Mouse (Mus musculus): Measurements from ENCODE around the gene Rimbp2.

Rimbp2 gene

DNA sequence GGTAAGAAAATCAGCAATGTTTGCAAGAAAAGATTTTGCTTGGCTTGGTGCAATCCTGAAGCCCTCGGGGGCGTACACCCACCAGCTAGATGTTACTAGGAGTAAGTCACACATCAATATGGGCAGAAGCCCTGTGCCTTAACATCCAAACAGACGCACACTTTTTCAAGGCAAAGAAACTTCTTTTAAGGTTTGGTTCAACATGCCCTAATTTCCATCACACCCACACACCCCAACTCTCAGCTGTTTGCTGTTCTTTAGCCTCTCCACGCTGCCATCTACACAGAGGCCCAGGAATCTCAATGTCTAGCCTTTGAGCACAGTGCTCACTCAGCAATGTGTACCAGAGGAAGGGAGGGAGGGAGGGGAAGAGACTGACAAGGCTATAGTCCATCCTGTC lies 28.2 kb downstream of the Rimbp2 start:
- DNase-seq: no peak

DNA sequence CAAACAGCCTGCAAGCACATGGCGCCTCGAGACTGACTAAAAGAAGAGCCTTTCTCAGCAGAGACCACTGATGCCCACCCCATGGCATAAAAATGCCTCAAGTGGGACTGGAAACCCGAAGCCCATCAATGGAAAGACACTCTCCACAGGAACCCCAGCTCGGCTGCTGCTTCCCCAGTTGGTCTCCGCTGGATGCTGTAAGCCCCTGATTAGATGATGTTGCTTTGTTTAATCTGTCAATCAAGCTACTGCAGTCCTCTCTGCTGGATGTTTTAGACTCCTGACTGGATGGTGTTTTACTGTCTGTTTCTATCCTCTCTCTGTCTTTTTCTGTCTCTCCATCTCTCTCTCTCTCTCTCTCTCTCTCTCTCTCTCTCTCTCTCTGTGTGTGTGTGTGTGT lies 33.2 kb downstream of the Rimbp2 start:
- DNase-seq: no peak

DNA sequence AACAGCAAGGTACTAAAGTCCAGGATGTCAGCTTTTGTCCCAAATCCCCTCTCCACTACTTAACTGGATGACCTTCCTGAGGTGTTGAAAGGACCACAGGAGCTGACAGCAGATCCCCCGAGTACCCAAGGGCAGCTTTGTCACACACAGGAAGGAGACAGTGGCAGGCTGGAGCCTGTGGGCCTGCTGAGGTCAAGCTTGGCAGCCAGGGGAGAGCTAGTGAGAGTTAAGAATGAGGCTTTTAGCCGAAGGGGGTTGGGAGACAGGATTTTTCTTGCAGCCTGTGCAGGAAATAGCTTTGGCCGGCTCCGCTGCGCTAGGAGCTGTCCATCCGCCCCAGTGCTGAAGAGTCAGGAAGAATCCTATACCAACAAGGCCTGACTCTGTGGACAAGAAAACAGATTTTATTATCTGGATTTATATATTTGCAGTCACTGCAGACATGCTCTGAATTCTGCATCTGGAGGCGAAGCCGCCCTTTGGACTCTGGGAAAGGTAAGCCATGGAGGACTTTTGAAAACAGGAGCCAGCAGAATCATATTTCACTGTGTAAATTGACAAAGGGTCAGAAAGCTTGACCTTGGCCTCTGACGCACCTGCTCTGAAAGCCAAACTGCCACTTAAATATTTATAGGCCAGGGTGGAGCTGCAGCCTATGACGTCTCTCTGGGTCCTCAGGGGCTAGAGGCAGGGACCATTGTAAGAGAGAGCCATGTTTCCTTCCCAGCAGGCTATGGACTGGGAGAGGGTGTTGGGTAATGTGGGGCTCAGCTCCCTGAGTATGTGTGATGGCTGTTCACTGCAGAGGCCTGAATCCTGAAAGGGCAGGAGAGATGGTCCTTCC lies 35.9 kb downstream of the Rimbp2 start:
- DNase-seq: peak; percentile 6

DNA sequence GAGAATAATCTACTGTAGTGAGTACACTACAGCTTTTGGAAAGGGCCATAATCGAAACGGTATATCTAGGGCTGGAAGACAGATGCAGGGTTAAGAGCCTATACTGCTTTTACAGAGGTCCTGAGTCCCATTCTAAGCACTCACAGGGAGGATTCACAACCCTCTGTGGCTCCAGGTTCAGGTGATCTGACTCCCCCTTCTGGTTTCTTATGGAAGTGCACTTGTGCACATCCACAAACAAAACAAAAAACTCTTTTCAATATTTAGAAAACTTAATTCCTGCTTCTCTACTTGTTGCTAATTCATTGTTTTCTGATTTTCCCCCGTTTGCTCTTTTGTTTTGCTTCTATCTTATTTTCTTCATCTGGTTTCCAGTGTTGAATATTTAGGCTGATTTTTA lies 39.5 kb downstream of the Rimbp2 start:
- DNase-seq: no peak

DNA sequence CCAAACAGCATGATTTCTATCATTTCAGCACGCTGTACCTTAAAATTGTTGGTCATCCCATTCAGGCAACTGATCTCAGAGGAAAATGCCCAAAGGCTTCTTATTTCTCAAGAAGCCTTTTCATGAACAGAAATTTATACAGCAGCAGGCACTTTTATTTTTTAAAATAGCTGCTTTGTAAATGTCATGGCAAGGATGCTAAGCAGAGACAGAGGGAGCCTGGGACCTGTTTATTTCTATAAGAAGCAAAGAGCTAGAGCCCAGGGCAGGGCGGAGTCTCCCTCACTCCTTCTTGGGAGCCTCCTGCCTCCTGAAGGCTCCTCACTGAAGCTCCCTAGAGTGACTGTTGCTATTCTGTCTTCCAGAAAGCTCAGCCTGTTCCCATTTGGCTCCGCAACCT lies 40.9 kb downstream of the Rimbp2 start:
- DNase-seq: no peak

DNA sequence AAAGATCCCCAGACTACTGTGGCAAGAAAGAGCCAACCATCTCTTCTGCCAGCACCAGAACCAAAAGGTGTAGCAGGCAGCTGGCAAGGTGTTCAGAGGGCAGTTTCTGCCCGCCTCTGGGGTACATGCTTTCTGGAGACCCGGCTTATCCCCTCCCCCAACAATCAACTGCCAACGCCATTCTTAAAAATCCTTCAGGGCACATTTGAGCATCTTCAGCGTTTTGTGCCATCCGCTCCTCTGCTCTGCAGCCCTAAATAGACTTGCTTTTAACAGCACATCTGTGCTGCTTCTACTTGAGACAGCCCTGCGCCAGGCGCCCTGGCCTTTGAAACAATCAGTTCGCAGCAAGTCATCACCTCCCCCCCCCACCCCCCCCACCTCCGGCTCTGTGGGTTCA lies 41.7 kb downstream of the Rimbp2 start:
- no peak for DNase-seq

DNA sequence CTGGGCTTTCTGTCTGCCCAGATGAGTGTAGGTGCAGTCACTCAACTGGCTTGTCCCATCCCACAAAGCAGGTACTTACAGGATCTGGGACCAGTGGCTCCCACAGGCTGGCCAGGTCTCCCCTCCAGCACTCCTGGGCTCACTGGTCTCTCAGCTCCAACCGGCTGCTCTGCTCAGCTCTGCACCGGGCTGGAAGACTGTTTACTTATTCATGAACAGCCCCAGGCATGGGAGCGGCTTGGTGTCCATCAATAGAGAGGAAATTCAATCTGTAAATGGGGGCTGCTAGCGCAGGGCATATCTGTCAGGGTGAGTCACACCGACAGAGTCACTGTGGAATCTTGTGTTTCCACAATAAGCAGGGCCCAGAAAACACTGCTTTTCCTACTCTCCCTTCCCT lies 49.2 kb downstream of the Rimbp2 start:
- DNase-seq: no peak

DNA sequence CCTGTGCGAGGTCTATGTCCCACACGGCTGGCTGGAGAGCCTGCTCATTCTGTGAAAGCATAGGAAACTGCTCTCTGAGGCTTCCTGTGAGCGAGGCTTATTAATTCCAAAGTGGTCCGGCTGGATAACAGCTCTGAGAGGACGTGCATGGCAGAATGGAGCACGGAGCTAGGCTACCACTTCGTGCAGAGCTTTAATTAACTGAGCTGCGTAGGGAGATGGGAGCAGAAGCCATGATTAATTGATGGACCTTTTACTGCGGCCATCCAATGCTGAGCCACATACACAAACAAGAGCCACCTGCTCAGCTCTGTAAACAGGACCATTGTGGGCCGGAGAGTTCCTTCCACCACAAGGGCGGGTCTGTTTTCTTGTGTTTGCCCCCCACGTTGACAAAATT lies 50.2 kb downstream of the Rimbp2 start:
- no peak for DNase-seq

DNA sequence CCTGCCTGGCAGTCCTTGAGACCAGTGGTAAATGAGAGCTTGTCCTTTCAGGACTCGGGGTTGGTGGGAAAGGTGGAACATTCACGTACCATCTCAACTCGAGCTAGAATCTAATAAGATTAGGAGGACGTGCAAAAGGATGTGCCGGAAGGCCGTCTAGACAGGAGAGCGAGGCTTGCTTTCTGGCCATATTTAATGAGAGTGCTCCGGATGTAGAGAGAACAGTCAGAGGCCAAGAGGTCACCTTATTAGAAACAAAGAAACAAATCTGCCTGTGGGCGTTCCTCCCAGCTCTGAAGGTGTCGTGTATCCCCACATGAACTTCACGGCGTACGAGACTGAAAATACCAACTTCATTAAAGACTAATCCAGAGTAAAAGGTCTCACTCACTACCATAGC lies 53.3 kb downstream of the Rimbp2 start:
- no peak for DNase-seq

DNA sequence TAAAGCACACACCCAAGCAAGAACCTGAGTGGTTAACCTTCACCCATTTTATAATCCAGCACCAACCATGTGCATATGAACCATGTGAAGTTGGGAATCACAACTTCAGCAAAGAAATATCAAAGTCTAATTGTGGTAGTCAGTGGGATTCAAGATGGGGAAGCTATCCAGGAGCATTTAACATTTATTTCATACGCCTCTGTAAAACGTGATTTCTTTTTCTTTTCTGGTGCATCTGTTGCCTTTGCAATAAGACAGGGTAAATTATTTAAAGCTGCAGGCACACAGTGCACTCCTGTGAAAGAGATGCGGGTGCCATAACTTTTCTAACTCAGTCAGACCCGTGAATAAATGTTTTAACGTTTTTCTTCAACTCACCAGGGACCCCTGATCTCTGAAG lies 58.4 kb downstream of the Rimbp2 start:
- DNase-seq: no peak

DNA sequence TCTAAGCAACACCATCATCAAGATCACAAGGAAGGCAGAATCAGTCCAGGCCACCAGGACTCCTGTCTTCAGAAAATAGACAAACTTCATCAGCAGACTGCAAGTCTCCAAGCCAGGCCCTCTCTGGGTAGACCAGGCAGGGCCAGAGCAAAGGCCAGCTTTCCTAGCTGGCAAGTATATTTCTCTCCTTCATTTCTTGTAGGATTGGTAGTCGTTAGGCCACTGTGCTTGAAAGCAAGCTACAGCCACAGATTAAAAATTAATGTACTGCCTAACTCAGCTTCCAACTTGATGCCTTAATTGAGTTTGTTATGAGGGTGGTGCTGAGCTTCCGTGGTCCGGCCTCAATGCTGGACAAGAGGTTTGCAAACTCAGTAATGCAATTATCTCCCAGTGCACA lies 65.7 kb downstream of the Rimbp2 start:
- DNase-seq: no peak

DNA sequence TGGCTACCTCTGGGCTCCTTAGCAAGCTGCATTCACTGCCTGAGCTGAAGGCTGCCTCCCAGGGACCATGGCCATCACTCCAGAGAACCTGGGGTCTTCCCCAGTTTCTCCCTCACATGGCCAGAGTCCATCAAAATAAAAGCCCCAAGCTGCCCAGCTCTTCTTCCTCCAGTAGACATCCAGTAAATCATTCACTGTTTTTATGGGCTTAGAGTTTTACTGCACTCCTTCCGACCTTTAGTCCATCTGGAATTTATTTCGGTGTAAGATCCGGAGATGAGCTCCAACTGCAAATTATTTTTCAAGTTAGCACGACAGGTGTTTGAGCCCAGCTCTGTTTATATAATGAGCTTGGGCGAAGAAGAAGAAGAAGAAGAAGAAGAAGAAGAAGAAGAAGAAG lies 69.0 kb downstream of the Rimbp2 start:
- DNase-seq: no peak

DNA sequence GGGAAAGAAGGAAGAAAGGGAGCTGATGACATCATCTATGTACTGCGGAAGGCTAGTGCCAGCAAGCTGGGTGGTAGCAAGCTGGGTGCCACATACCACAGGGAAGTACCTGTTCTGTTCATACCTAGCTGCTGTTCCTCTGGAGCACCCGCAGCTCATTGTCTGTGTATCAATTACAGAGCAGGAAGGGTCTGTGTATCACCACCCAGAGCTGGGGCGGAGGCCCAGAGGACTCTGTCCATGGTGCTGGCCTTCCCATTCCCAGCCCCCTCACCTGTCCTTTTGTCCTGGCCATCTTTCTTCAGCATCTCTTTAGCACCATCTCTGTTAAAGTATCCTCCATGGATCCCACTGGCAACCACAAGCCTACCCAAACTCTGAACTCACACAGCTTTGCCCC lies 74.2 kb downstream of the Rimbp2 start:
- DNase-seq: no peak

DNA sequence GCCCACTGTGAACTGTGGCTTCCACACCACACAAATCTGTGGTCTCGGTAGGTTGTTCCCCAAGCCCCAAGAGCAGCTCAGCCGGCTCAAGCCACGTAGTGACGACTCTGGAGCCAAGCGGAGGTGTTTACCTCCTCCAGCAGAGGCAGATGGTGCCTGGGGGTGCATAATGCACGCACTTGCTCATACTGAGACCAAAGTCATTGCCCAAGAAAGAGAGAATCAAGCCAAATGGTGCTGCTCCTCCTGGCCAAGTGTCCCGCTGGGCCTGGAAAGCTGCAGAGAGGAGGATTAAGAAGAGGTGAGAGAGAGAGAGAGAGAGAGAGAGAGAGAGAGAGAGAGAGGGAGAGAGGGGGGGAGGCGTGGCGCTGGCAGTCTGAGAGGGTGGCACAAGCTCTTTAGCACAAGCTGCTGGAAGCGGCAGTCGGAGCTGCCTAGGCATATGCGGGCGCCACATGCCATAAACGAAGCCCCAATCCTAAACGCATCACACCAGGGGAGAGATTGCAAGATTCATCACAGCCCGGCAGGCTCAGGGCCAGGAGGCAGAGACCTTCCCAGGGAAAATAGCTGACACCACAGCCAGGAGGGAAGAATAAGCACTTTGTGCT lies 75.8 kb downstream of the Rimbp2 start:
- no peak for DNase-seq

DNA sequence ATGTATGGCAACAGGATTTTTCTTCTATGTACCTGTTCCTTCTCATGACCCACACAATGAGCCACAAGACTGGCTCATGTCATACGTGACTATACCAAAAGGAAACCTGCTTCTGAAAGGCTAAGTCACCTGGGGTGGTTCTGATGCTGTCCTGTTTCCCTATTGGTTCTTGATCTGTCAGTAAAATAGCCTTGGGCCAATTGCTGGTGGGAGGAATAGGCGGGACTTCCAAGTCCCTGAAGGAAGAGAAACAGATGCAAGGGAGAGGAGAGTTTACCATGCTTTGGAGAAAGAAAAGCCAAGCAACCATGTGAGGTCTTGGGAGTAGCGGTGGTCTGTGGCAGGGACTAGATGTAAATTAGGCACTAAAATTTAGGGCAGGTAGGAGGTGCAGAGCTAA lies 81.6 kb downstream of the Rimbp2 start:
- DNase-seq: no peak

DNA sequence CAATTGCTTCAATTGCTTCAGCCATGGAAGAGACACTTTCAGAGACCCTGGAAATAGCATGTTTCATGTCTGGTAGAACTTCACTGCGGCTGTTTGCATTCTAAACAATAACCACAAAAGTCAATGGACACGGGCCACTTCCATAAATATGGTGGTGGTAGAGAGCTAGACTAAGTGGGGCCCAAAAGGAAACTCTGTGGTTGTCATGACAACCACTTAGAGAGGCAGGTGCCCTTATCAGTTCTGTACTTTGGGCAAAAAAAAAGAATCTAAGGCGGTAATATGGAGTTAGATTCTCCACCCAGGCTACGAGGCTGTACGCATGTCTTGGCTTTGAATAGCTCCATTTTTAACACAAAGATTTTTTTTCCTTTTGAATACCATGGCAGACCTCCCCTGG lies 86.5 kb downstream of the Rimbp2 start:
- no peak for DNase-seq

DNA sequence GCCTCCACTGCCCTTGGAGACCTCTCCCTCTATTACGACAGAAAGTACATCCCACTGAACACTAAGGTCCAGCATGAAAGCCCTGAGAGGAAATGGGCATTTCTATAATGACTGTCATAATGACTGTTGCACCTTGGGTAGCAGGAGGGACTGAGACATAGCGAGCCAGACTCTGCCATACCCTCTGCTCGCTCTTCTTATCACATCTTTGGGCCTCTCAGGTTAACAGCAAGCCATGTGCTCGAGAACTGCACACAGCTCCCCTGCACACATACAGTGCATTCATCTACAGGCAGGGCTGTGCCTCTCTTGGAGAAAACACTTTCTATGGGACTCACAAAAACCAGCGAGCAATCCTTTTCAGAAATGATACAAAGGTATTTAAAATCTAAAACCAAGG lies 87.0 kb downstream of the Rimbp2 start:
- no peak for DNase-seq

DNA sequence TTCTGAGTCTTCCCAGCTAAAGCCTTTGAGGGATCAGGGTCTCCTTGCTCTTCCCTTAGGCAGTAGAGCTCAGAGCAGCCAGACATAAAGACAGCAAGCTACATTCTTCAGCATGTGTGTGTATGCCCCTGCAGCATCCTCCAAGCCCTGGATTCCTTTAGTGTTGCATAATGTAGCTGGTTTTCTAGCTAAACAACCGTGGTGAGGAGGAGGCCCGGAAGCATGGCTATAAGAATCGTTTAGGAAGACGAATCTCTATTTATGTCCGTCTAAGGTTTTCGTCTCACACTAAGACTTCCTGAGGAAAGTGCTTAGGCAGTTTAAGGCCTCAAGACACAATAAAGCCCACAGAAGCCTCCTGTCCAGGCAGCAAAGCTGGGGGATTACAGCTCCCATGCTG lies 89.8 kb downstream of the Rimbp2 start:
- DNase-seq: no peak

DNA sequence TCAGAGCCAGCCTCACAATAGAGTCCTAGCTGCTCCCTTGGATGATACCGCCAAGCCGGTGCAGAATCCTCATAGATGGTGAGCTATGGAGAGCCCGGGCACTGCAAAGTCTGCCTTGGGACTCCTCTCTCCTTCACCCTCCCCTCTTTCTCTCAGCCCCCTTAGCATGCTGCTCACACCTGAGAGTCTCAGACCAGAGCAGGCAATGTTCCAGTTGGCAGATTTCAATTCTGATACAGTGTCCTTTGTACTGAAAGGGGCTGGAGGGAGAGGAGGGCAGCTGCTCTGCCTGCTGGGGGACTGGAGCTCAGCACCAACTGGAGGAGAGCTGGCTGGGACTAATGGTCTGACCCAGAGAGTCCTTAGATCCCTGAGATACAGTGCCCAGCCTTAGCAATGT lies 92.4 kb downstream of the Rimbp2 start:
- no peak for DNase-seq

DNA sequence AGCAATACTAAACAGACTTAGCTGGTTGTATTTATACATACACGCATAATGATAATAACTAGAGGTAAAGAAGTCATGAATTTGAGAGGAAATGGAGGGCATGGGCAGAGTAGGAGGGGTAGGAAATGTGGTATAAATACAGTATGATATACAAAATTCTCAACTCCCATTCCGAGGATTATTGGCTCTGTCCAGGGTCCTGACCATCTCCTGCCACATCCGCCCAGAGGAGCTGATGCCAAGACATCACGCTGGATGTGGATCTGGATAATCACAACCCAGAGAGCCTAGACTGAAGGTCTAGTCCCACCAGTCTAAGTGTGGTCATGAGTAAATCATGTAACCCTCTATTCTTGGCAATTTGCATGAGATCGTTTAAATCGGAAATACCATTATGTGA lies 100.5 kb downstream of the Rimbp2 start:
- no peak for DNase-seq

DNA sequence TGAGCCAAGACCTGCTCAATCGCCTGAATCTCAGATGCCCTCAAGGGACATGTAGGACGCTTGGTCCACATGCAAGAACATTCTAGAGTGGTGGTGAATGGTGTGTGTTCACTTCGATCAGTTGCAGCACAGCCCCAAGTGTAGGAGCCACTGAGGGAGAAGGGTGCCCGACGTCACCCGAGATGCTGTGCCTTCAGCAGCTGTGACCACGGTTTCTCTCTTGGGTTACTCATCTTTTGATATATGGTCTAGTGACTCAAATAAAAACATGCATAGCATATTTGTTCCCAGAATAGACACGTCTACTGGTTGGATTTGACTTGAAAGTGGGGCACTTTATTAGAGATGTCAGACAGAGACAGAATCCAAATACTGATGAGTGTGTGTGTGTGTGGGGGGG lies 105.5 kb downstream of the Rimbp2 start:
- no peak for DNase-seq

DNA sequence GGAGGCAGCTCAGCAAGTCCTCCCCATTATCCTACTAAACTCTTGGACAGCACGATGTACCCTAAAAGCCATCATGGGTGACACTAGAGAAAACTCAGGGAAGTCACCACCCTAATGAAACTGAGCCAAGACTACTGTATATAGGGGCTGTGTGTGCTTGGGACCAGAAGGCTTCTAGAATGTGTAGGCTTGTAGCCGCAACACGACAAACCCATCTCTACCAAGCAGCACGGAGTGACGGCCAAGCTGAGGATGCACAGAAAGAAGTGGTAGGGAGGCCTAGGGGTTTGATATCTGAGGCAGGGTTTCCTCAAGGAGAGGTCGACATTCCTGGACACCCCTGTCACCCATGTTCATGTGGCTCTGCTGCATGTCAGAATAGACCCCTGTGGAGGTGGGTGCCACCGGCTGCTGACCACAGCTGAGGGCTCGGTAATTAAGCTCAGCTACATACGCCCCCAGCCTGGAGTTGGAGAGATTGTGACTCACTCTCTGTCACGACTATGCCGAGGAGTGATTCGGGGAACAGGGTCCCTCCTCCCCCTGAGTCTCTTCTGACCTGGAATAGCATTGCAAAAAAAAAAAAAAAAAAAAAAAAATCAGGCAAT lies 106.7 kb downstream of the Rimbp2 start:
- no peak for DNase-seq

DNA sequence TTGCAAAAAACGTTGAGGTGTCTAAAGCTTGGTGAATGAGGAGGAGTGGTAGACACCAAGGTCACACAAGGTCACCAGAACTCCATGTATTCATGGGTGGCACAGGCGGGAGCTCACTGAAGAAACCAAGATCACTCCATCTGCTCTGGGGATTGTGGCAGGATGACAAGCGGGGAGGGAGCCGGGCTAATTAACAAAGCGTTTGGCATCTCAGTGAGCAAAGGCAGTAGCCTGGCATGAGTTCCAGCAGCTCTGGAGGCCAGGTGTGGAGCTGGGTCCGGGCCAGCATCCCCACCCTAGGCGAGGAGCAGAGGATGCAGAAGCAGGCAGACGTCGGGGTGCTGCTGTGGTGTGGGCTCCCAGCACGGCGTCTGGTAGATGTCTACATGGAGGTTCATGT lies 108.3 kb downstream of the Rimbp2 start:
- no peak for DNase-seq

DNA sequence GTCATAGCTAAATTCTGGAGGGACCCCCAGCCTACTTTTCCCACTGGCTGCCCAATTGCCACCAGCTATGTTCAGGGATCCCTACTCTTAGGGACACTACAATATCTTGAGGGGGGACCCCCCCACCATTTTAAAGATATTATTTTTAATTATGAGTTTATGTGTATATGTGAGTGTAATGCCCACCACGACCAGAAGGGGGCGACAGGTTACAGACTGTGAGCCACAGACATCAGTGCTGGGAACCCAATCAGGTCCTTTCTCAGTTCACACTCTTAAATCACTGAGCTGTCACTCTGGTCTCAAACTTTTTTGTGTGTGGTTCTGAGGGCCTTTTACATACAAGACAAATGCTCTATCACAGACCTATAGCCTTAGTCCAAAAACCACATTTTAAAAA lies 109.3 kb downstream of the Rimbp2 start:
- DNase-seq: no peak

DNA sequence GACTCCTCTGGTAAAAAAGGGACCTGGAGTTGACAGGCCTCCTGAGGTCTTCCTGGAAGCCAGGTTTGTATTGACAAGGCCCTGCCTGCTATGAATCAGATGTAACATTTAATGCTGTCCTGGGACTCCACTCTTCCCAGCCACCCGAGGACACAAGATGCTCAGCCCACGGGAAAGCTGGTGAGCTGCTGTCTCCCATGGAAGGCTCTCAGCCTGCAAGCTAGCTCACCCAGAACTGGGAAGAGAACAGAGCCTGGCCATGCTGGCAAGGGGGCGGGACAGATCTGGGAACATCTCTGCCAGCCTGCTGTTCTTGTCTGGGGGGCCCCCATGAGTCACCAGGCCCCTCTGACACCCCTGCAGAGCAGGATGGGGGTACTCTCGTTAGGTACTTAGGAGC lies 111.7 kb downstream of the Rimbp2 start:
- no peak for DNase-seq

All from thymus, postnatal 25 days (tissue).